Mouse (Mus musculus): Measurements from ENCODE around the gene Ralb. TPM values are rescaled to one million over a fixed set of nuclear protein-coding genes. Genes with fewer than 3 reads are reported as not detected.

Ralb gene
- polyA plus RNA-seq, 1 experiment from 2014 or later: 94.1 TPM

DNA sequence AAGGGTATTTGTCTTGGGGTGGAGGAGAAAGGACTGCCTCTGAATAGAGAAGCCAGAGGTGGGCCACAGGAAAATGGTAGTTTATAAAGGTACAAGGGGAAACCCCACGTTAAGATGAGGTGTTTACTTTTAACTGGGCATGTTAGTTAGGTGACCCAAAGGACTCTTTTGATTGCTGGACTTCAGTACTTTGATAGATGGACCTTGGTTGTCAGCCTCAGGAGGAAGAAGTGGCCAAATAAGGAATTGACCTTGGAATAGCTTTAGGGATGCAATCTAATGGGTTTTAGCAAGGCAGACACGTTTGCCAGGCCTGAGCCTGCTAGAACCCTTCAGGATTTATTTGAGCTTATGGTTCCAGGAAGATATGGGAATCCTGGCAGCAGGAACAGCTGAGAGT is 34.7 kb upstream of the Ralb start:
- ATAC-seq (ENCODE audit: low FRiP score, low read depth): no peak
- 84% methylated on average over 2 of the region's 2 CpGs for WGBS
- Histone ChIP-seq H3K27me3 (replicated peaks) (no peaks in the 10 kb centered on the region), H3K27ac (no peak overlapping the region), H3K4me3 (no peak overlapping the region), H3K36me3 (peaks cover 13% of the 10 kb centered on the region; the same call in 1 of the 2 replicates), H3K9ac (no peak overlapping the region), H3K4me1 (no peaks in the 10 kb centered on the region), H3K9me3 (no peaks in the 10 kb centered on the region), H3K4me2 (replicated peaks) (no peak overlapping the region)

DNA sequence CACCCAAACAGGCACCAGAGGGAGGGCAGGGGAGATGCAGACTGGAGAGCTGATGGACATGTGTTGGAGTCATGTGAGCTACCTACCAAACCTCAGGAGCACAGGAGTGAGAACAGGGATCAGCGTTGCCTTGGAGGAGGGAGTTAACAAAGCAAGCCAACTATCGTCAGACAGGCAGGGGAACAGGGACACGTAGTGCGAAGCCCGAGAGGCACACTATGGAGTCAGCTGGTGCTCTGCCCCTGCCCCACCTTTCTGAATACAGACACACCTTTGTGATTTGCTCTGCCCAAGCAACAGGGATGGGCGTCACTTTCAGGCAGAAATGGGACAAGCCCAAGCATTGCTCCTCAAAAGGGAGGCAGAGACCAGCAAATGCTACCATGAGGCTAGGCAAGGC is 33.1 kb upstream of the Ralb start:
- no peak overlapping the region for H3K4me3 ChIP-seq
- no peak overlapping the region for H3K9ac ChIP-seq
- H3K27ac ChIP-seq: no peak overlapping the region
- H3K27me3 ChIP-seq (replicated peaks): no peaks in the 10 kb centered on the region
- 0 out of 2 replicates have a peak, but pooled peaks cover 3% of the 10 kb centered on the region for H3K36me3 ChIP-seq
- H3K9me3 ChIP-seq: no peaks in the 10 kb centered on the region
- no peaks in the 10 kb centered on the region for H3K4me1 ChIP-seq
- H3K4me2 ChIP-seq (replicated peaks): no peak overlapping the region
- no peak for ATAC-seq (ENCODE audit: low FRiP score, low read depth)
- WGBS: 93% methylated on average over 6 of the region's 6 CpGs

DNA sequence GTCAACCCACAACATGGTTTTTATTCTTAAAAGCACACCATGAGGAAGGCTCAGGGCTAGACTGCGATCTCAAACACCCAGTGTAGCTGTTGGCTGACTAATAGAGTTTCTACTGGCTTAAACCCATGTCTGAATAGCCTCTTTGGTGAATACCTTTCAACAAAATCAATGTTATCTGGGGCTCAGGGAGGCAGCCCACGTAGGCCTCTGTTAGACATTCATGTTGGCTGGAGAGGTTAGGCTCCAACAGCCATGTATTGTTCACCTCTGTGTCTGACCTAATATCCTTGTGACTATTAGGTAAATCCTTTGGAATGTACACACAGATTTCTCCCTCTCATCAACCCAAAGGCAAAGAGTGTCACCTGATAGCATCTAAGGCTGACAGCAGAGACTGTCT is 31.5 kb upstream of the Ralb start:
- Histone ChIP-seq H3K9me3 (no peaks in the 10 kb centered on the region), H3K4me3 (no peak overlapping the region), H3K27ac (no peak overlapping the region), H3K4me1 (no peaks in the 10 kb centered on the region), H3K27me3 (replicated peaks) (no peaks in the 10 kb centered on the region), H3K9ac (no peak overlapping the region), H3K4me2 (replicated peaks) (no peak overlapping the region), H3K36me3 (no peaks in the 10 kb centered on the region)
- 89% methylated on average over 2 of the region's 2 CpGs for WGBS
- ATAC-seq (ENCODE audit: low FRiP score, low read depth): no peak

DNA sequence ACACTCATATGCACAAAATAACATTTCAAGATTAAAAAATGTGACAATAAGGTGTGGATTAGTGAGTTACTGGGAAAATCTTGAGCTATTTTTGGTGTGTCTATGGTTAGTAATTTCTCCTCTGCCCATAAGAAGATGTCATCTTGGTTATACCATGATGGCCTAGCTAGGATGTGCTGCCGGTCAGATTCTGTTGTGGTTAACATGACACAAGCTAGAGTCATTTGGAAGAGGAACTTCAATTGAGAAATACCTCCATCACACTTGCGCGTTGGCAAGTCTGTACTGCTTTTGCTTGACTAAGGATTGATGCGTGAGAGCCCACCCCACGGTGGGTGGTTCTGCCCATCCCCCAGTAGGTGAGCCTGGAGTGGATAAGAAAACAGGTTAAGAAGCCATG is 29.7 kb upstream of the Ralb start:
- WGBS: 95% methylated on average over 5 of the region's 5 CpGs
- H3K9ac ChIP-seq: no peak overlapping the region
- no peak overlapping the region for H3K4me3 ChIP-seq
- H3K9me3 ChIP-seq: no peaks in the 10 kb centered on the region
- ATAC-seq (ENCODE audit: low FRiP score, low read depth): no peak
- H3K27ac ChIP-seq: no peak overlapping the region
- no peak overlapping the region for H3K4me2 ChIP-seq (replicated peaks)
- H3K27me3 ChIP-seq (replicated peaks): no peaks in the 10 kb centered on the region
- H3K4me1 ChIP-seq: no peaks in the 10 kb centered on the region
- no peaks in the 10 kb centered on the region; the same call in 1 of the 2 replicates for H3K36me3 ChIP-seq

DNA sequence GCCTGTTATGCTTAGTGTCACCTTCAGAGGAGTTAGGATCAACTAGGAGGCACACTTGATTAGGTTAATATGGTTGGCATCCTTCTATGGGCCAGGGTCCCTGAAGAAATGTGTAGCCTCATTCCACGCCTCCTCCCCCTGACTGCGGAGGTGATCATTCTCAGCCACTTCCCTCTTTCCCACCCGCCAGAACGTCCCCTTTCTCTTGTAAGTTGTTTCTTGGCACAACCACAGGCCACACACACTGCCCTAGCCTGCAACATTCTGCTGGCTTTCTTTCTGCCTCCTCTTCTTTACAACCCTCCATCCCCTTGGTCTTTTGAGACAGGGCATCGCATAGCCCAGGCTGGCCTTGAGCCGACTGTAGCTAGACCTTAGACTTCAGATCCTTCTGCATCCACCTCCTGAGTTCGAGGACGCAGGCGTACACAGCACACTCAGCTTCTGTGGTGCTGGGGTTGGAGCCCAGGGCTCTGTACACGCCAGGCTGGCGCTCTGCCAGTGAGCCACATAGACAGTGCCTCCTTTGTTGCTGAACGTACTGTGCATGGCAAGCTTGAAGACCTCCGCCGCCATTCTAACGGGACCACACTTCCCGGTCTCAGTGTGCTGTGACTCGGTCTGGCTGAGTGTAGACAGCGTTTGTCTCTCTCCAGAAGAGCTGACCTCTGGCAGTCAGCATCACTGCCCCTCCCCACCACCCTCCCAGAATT is 28.7 kb upstream of the Ralb start:
- H3K9ac ChIP-seq: no peak overlapping the region
- H3K4me1 ChIP-seq: no peaks in the 10 kb centered on the region
- no peak overlapping the region for H3K27ac ChIP-seq
- WGBS: 88% methylated on average over 18 of the region's 18 CpGs
- no peaks in the 10 kb centered on the region for H3K27me3 ChIP-seq (replicated peaks)
- ATAC-seq (ENCODE audit: low FRiP score, low read depth): peak; percentile 55; the same call in 1 of the 2 replicates
- H3K9me3 ChIP-seq: peaks cover 2% of the 10 kb centered on the region; the same call in 1 of the 2 replicates
- H3K4me3 ChIP-seq: no peak overlapping the region
- peaks cover 10% of the 10 kb centered on the region for H3K36me3 ChIP-seq
- H3K4me2 ChIP-seq (replicated peaks): no peak overlapping the region

DNA sequence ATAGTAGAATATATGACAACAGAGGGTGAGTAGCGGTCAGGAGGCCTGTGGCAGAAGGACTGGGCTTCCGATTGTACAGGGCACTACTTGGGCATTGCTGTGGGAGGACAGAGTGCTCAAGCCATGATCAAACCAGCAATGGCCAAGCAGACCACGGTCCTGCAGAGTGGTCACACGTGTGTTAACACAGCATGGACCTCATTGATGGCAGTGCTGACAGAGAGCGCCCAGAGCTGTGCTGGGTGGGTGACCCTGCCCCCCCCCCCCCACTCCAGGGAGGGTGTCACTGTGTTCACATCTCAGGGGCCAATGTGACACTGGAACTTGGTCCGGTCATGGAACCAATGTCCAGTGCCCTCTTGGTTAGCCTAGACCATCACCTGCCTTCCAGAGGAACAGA is 27.6 kb upstream of the Ralb start:
- 97% methylated on average over 6 of the region's 6 CpGs for WGBS
- ATAC-seq (ENCODE audit: low FRiP score, low read depth): no peak; the same call in 1 of the 2 replicates
- Histone ChIP-seq H3K27me3 (replicated peaks) (no peaks in the 10 kb centered on the region), H3K4me2 (replicated peaks) (no peak overlapping the region), H3K36me3 (peaks cover 19% of the 10 kb centered on the region), H3K9ac (no peak overlapping the region), H3K4me1 (no peaks in the 10 kb centered on the region), H3K4me3 (no peak overlapping the region), H3K27ac (no peak overlapping the region), H3K9me3 (peaks cover 4% of the 10 kb centered on the region; the same call in 1 of the 2 replicates)

DNA sequence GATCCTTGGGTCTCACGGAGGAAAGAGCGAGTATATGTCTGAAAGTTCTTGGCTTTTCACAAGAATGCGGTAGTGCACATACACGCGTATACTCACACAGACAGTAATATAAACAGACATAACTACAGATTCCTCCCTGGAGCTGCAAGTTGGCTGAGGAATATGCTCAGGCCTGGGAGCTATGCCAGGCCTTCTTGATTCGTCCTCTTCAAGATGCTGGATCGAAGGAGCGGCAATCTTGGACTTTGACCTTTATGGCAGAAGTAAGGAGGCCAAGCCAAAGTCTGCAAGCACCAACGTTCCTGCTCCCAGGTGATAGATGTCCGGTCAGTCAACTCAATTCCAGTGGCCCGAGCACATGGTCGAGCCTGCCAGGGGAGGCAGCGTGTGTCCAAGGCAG is 26.3 kb upstream of the Ralb start:
- no peak overlapping the region for H3K4me3 ChIP-seq
- no peak for ATAC-seq (ENCODE audit: low FRiP score, low read depth)
- no peak overlapping the region for H3K4me2 ChIP-seq (replicated peaks)
- H3K27ac ChIP-seq: no peak overlapping the region
- H3K27me3 ChIP-seq (replicated peaks): no peaks in the 10 kb centered on the region
- H3K4me1 ChIP-seq: peaks cover 8% of the 10 kb centered on the region
- no peak overlapping the region for H3K9ac ChIP-seq
- peaks cover 24% of the 10 kb centered on the region for H3K36me3 ChIP-seq
- WGBS: 94% methylated on average over 13 of the region's 13 CpGs
- peaks cover 9% of the 10 kb centered on the region; the same call in 1 of the 2 replicates for H3K9me3 ChIP-seq

DNA sequence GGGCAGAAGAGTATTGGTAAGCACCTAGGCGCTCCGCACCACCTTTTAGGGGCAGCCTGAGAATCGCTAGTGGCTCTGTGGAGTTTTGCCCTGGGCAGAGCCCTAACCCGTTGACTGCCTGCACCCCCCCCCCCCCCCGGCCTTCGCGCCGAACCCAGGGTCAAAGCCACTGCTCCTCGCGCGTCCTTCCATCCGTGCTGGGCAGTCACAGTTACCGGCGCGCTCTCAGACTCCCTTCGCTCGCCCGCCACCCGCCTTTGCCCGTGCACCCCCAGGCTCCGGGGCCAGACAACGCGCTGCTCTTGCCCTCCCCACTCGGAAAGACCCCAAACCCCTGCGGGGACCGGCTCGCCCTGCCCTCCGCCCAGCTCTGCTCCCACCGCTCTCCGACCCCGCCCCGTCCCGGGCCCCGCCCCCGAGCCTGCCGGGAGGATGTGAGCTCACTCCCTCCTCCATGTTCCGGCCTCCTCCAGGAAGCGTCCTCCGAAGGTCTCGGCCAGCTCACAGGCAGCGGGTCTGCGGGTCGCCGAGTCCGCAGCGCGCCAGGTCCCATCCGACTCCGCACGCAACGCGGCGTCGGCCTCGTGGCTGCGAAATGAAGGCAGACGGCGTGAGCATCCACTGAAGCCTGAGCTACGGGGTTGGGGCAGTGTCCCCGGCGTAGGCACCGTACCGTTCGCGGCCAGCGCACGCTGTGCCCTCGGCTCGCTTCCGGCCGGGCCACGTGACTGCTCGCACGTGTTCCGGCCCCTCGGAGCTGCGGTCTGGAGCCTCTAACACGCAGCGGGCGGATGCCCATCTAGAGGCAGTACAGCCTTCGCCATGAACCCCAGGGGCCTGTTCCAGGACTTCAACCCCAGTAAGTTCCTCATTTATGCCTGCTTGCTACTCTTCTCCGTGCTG is 21.3 kb upstream of the Ralb start, which contains the start of gene Tmem185b:
Gene Tmem185b, plus strand, starts transcription at position 472 of the 903 bp plus-strand sequence.
- Histone ChIP-seq H3K4me3 (peak within 1 kb of the TSS; percentile 64), H3K27ac (peak within 1 kb of the TSS; percentile 57), H3K27me3 (replicated peaks) (no peaks in the 10 kb centered on the region), H3K4me1 (peaks cover 22% of the 10 kb centered on the region), H3K4me2 (replicated peaks) (peak within 1 kb of the TSS; percentile 90), H3K9ac (peak within 1 kb of the TSS; percentile 72), H3K36me3 (peaks cover 24% of the 10 kb centered on the region), H3K9me3 (peaks cover 9% of the 10 kb centered on the region; the same call in 1 of the 2 replicates)
- WGBS: 2% methylated on average over 82 of the region's 82 CpGs
- ATAC-seq (ENCODE audit: low FRiP score, low read depth): peak; percentile 98

DNA sequence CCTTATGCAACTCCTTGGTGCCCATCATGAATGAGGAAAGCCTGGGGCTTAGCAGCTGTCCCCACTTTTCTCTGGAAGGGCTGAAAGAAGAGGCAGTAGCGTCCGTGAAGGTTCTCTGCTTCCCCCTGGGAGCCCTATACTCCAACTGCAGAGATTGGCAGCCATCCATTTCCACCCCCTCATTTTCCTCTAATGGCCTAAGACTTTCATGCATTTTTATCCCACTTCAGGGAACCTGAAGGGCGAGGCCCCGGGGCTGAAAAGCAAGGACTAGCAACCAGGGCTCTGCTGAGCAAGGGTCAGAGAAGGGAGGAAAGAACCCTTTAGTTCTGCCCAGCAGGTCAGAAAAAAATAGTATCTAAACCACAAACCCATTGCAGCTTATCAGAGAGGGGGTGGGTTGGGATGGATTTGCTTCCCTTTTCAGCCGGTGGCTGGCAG is 20.4 kb upstream of the Ralb start:
- peaks cover 9% of the 10 kb centered on the region; the same call in 1 of the 2 replicates for H3K9me3 ChIP-seq
- 17% methylated on average over 5 of the region's 5 CpGs for WGBS
- no peak for ATAC-seq (ENCODE audit: low FRiP score, low read depth)
- H3K4me2 ChIP-seq (replicated peaks): peak overlapping the region; percentile 90
- peaks cover 22% of the 10 kb centered on the region for H3K4me1 ChIP-seq
- 0 out of 2 replicates have a peak overlapping the region, but pooled peaks have one; percentile 8 for H3K9ac ChIP-seq
- peaks cover 24% of the 10 kb centered on the region for H3K36me3 ChIP-seq
- H3K27me3 ChIP-seq (replicated peaks): no peaks in the 10 kb centered on the region
- peak overlapping the region; percentile 64 for H3K4me3 ChIP-seq
- H3K27ac ChIP-seq: no peak overlapping the region

DNA sequence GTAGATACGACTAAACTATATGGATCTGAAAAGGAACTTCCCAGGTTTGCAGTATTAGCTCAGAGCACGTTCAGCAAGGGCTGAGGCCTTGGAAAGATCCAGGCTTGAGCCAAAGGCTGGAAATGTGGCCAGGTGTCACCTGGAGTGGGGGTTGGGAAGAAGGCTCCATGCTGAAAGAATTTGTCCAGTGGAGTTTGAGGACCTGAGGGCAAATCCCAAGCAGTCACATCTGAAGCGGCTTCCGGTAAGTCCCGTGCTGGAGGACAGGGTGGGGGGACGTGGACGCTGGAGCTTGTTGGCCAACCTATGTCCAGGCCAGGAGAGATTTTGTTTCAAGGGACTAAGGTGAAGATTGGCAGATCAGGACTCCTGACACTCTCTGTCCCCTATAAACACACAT is 19.2 kb upstream of the Ralb start:
- H3K4me1 ChIP-seq: peaks cover 22% of the 10 kb centered on the region
- H3K9me3 ChIP-seq: peaks cover 9% of the 10 kb centered on the region; the same call in 1 of the 2 replicates
- H3K36me3 ChIP-seq: peaks cover 19% of the 10 kb centered on the region
- H3K4me2 ChIP-seq (replicated peaks): no peak overlapping the region
- H3K27me3 ChIP-seq (replicated peaks): no peaks in the 10 kb centered on the region
- 94% methylated on average over 7 of the region's 7 CpGs for WGBS
- H3K27ac ChIP-seq: no peak overlapping the region
- no peak overlapping the region for H3K9ac ChIP-seq
- no peak overlapping the region for H3K4me3 ChIP-seq
- ATAC-seq (ENCODE audit: low FRiP score, low read depth): no peak

DNA sequence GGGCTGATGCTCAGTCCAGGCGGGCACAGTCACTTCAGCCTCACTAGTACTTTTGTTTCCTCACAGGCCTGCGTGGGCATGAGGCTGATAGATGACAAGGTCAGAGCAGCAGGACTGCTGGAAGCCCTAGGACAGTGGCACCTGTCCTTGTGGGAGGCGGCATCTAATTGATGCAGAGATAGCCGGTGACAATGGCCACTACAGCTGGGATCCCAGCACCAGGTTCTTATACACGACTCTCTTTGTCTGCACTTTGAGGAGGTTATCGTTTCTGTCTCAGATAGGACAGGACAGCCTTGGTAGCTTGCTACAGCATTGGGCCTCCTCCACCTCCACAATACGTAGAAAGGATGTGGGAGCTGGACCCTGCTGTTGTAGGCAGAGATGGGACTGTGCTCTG is 18.8 kb upstream of the Ralb start:
- H3K9me3 ChIP-seq: peaks cover 8% of the 10 kb centered on the region; the same call in 1 of the 2 replicates
- H3K27ac ChIP-seq: no peak overlapping the region
- H3K4me3 ChIP-seq: no peak overlapping the region
- no peaks in the 10 kb centered on the region for H3K27me3 ChIP-seq (replicated peaks)
- ATAC-seq (ENCODE audit: low FRiP score, low read depth): no peak
- H3K36me3 ChIP-seq: peaks cover 15% of the 10 kb centered on the region
- peaks cover 22% of the 10 kb centered on the region for H3K4me1 ChIP-seq
- no peak overlapping the region for H3K4me2 ChIP-seq (replicated peaks)
- H3K9ac ChIP-seq: no peak overlapping the region
- WGBS: 86% methylated on average over 7 of the region's 7 CpGs

DNA sequence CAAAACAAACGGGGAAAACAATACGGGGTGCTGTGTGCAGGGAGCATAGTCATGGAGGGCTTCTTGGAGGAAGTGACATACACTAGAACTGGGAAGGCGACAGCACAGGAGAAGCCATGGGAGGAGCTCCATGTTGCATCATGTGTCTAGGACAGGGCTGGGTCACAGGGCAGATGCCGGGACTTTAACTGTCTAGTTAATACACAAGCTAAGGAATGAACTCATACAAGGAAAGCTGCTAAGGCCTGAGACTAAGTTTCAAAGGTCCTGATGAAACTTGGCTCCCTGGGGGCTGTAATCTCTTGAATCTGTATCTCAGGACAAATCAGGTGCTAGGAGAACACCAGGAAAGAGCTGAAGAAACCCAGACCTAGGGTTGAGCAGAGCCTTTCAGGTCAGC is 18.1 kb upstream of the Ralb start:
- Histone ChIP-seq H3K27ac (no peak overlapping the region), H3K4me2 (replicated peaks) (no peak overlapping the region), H3K27me3 (replicated peaks) (no peaks in the 10 kb centered on the region), H3K4me1 (peaks cover 22% of the 10 kb centered on the region), H3K4me3 (no peak overlapping the region), H3K36me3 (peaks cover 10% of the 10 kb centered on the region), H3K9me3 (peaks cover 5% of the 10 kb centered on the region; the same call in 1 of the 2 replicates), H3K9ac (no peak overlapping the region)
- ATAC-seq (ENCODE audit: low FRiP score, low read depth): no peak
- 84% methylated on average over 4 of the region's 4 CpGs for WGBS

Data from neural tube, embryonic 12.5 days (tissue).